Mouse (Mus musculus) megakaryocyte-erythroid progenitor cell, adult 5 weeks (primary cell): Measurements from ENCODE around the gene Samd13. TPM values are rescaled to one million over a fixed set of nuclear protein-coding genes. Genes with fewer than 3 reads are reported as not detected.

Experiments used
- polyA plus RNA-seq: library from polyadenylated mRNA; stranded (reverse); fragments of >175 nt; gene quantifications from 2 replicates; pipeline ENCODE4 v1.2.3, GENCODE M21; 2012

Samd13 gene
- polyA plus RNA-seq = 0.31 and 0.88 TPM in 2 replicates

DNA sequence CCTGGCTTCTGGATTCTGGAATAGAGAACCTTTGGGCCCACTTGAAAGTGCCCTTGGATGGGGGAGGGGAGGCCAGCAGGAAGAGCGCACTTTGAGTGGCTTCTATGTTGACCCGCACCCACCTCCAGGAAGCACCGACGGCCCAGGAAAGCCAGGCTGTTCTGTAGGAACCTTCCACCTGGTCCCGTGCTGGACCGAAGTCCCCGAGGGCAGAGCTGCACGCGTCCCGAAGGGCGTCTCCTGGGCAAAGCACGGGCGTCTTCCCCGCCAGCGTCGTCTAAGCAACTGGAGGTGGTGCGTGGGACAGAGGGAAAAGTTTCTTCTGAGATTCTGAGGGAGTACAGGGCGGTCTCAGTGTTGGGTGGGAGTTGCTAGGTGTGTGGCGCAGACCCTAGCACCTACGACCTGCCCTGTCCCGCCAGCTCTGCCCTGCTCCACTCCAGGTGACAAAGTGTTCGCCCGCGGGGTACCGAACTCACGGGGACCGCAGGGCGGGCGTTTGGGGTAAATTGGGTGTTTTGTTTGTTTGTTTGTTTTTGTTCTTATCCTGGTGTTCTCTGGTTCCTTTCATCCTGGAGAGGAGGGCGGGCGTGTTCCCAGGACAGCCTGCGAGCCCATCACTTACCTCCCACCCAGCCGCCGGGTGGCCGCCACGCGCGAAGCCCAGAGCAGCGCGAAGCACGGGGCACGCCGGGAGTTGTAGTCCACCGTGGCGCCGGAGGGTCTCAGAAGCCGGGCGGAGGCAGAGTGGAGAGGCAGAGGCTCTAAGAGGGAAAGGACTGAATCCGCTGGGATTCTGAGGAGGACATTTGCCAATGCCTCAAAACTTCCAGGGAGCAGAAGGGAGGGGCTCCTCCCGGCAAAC is at the start of gene Samd13:
Gene Samd13 (minus strand): TSS at position 782 of the 865 bp plus-strand sequence.

DNA sequence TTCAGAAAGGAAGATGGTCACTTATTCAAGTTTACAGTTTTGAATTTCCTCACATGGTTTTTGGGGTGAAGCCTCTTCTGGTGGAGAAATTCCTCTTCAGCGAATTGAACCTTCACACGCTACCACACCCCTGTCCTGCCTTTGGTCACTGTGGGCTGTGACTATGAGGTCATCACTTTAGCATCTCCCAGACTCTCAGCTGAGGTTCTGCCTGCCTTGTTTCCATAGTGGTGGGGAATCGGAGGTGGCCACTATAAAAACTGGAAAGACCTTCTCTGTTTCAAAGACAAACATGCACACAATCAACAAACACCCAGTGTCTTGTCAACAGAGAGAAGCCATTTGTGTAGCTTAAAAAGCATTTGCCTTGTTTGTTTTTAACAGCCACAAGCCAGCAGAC is 34.2 kb downstream of the Samd13 start, which contains the start of gene 4930503B20Rik:
Gene 4930503B20Rik (minus strand): TSS at position 101 of the 400 bp plus-strand sequence.

GRCm38 (mm10) chr3:146615496-146615895 is 69.9 kb downstream of the Samd13 start, which contains the start of gene Dnase2b:
Gene Dnase2b, minus strand, starts transcription at chr3:146615596.

Other genes starting within 250 kb of the Samd13 start
- gene Ctbs, start 235.8 kb downstream of the Samd13 start, polyA plus RNA-seq = 16.1 and 31.3 TPM in 2 replicates
- 0.76 and 1.4 TPM in 2 replicates for gene Spata1, start 185.8 kb downstream of the Samd13 start, polyA plus RNA-seq
- 204 and 215 TPM in 2 replicates for gene Gng5, start 185.8 kb downstream of the Samd13 start, polyA plus RNA-seq
- gene Rpf1, start 164.2 kb downstream of the Samd13 start, polyA plus RNA-seq = 24.8 and 29.7 TPM in 2 replicates
- not detected in 2 replicates for gene Uox, start 115.2 kb downstream of the Samd13 start, polyA plus RNA-seq
- not detected in 2 replicates for gene Dnase2b, start 70.0 kb downstream of the Samd13 start, polyA plus RNA-seq
- gene 4930503B20Rik, start 34.3 kb downstream of the Samd13 start, polyA plus RNA-seq = not detected in 2 replicates
- gene Prkacb, start 127.4 kb upstream of the Samd13 start, polyA plus RNA-seq = 10.8 and 11.7 TPM in 2 replicates
- gene Ttll7, start 166.8 kb upstream of the Samd13 start, polyA plus RNA-seq = 0.06 and 0.24 TPM in 2 replicates